Mouse (Mus musculus): ENCODE data around the gene Tlx2. TPM values are rescaled to one million over a fixed set of nuclear protein-coding genes. Genes with fewer than 3 reads are reported as not detected.

Tlx2 gene
- polyA plus RNA-seq (2014; fragmentation: Nextera tagmentation; extraction: Ambion mirVana) = 21.2 and 30.4 TPM in 2 replicates

DNA sequence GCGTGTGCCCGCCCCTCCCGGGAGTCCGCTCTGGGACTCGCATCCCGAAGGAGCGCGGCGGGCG lies at the start of gene Tlx2:
Gene Tlx2, minus strand, starts transcription at position 47 of the 64 bp plus-strand sequence.
- H3K4me3 ChIP-seq (ENCODE audit: low read depth, low read length) = peak within 1 kb of the TSS; percentile 28
- no peaks in the 10 kb centered on the region for H3K9me3 ChIP-seq (ENCODE audit: control insufficient read depth, low read length)
- H3K27me3 ChIP-seq (ENCODE audit: control insufficient read depth, insufficient read depth, low read length) = peaks cover 90% of the 10 kb centered on the region
- no peak for ATAC-seq (ENCODE audit: insufficient read depth, low FRiP score, low TSS enrichment)
- H3K9ac ChIP-seq (ENCODE audit: low read length) = peak within 1 kb of the TSS; percentile 26
- H3K36me3 ChIP-seq (ENCODE audit: control insufficient read depth, insufficient read depth, low read length) = no peaks in the 10 kb centered on the region
- H3K27ac ChIP-seq (ENCODE audit: low read depth, low read length) = no peak within 1 kb of the TSS; the same call in 1 of the 2 replicates
- H3K4me1 ChIP-seq (ENCODE audit: control insufficient read depth, insufficient read depth, low read length) = peaks cover 7% of the 10 kb centered on the region; the same call in 1 of the 2 replicates
- peak within 1 kb of the TSS; percentile 27 for H3K4me2 ChIP-seq (ENCODE audit: low read depth)
- WGBS = 0% methylated on average over 10 of the region's 10 CpGs
- no peak for DNase-seq (ENCODE audit: low spot score)

- H3K36me3 ChIP-seq (ENCODE audit: control insufficient read depth, insufficient read depth, low read length) = peaks cover 9% of the 10 kb centered on the region
- no peaks in the 10 kb centered on the region for H3K9me3 ChIP-seq (ENCODE audit: control insufficient read depth, low read length)
- 91% methylated on average over 7 of the region's 7 CpGs for WGBS
- H3K4me3 ChIP-seq (ENCODE audit: low read depth, low read length) = peak overlapping the region; percentile 81; the same call in 1 of the 2 replicates
- ATAC-seq (ENCODE audit: insufficient read depth, low FRiP score, low TSS enrichment) = no peak
- peak overlapping the region; percentile 77 for H3K4me2 ChIP-seq (ENCODE audit: low read depth)
- no peaks in the 10 kb centered on the region for H3K27me3 ChIP-seq (ENCODE audit: control insufficient read depth, insufficient read depth, low read length)
- no peak for DNase-seq (ENCODE audit: low spot score)
- peaks cover 39% of the 10 kb centered on the region for H3K4me1 ChIP-seq (ENCODE audit: control insufficient read depth, insufficient read depth, low read length)
- H3K9ac ChIP-seq (ENCODE audit: low read length) = peak overlapping the region; percentile 14; the same call in 1 of the 2 replicates
- H3K27ac ChIP-seq (ENCODE audit: low read depth, low read length) = no peak overlapping the region
These were observed 49.6 kb upstream of the Tlx2 start for GRCm38 (mm10) chr6:83119734-83120051.

- WGBS = 87% methylated on average over 14 of the region's 14 CpGs
- Histone ChIP-seq H3K4me3 (ENCODE audit: low read depth, low read length) (no peak overlapping the region), H3K9me3 (ENCODE audit: control insufficient read depth, low read length) (no peaks in the 10 kb centered on the region), H3K4me2 (ENCODE audit: low read depth) (peak overlapping the region; percentile 77; the same call in 1 of the 2 replicates), H3K36me3 (ENCODE audit: control insufficient read depth, insufficient read depth, low read length) (peaks cover 9% of the 10 kb centered on the region), H3K9ac (ENCODE audit: low read length) (peak overlapping the region; percentile 14; the same call in 1 of the 2 replicates), H3K4me1 (ENCODE audit: control insufficient read depth, insufficient read depth, low read length) (peaks cover 33% of the 10 kb centered on the region), H3K27me3 (ENCODE audit: control insufficient read depth, insufficient read depth, low read length) (no peaks in the 10 kb centered on the region), H3K27ac (ENCODE audit: low read depth, low read length) (no peak overlapping the region)
- DNase-seq (ENCODE audit: low spot score) (no peak), ATAC-seq (ENCODE audit: insufficient read depth, low FRiP score, low TSS enrichment) (no peak)
These were observed 49.0 kb upstream of the Tlx2 start for GRCm38 (mm10) chr6:83118825-83119733.

GRCm38 (mm10) chr6:83118369-83118768 lies 48.3 kb upstream of the Tlx2 start:
- Histone ChIP-seq H3K9ac (ENCODE audit: low read length) (no peak overlapping the region), H3K27ac (ENCODE audit: low read depth, low read length) (no peak overlapping the region), H3K9me3 (ENCODE audit: control insufficient read depth, low read length) (no peaks in the 10 kb centered on the region), H3K27me3 (ENCODE audit: control insufficient read depth, insufficient read depth, low read length) (no peaks in the 10 kb centered on the region), H3K4me1 (ENCODE audit: control insufficient read depth, insufficient read depth, low read length) (peaks cover 30% of the 10 kb centered on the region), H3K4me2 (ENCODE audit: low read depth) (no peak overlapping the region), H3K4me3 (ENCODE audit: low read depth, low read length) (no peak overlapping the region), H3K36me3 (ENCODE audit: control insufficient read depth, insufficient read depth, low read length) (peaks cover 9% of the 10 kb centered on the region)
- DNase-seq (ENCODE audit: low spot score) = no peak
- no peak for ATAC-seq (ENCODE audit: insufficient read depth, low FRiP score, low TSS enrichment)
- WGBS = 88% methylated on average over 11 of the region's 11 CpGs

DNA sequence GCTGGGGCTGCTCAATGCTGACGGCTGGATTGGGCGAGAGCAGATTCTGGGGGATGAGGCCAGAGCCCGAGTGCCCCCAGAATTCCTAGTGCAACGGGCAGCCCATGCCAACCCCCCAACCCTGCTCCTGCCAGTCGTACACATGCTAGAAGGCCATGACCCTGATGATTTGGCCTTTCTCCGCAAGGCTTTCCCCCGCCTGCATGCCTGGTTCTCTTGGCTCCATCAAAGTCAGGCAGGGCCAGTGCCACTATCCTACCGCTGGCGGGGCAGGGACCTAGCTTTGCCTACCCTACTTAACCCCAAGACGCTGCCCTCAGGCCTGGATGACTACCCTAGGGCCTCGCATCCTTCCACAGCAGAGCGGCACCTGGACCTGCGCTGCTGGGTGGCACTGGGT lies 47.5 kb upstream of the Tlx2 start:
- peaks cover 9% of the 10 kb centered on the region for H3K36me3 ChIP-seq (ENCODE audit: control insufficient read depth, insufficient read depth, low read length)
- H3K4me2 ChIP-seq (ENCODE audit: low read depth) = no peak overlapping the region
- H3K27ac ChIP-seq (ENCODE audit: low read depth, low read length) = no peak overlapping the region
- no peak for DNase-seq (ENCODE audit: low spot score)
- peaks cover 25% of the 10 kb centered on the region for H3K4me1 ChIP-seq (ENCODE audit: control insufficient read depth, insufficient read depth, low read length)
- H3K27me3 ChIP-seq (ENCODE audit: control insufficient read depth, insufficient read depth, low read length) = no peaks in the 10 kb centered on the region
- no peaks in the 10 kb centered on the region for H3K9me3 ChIP-seq (ENCODE audit: control insufficient read depth, low read length)
- no peak overlapping the region for H3K4me3 ChIP-seq (ENCODE audit: low read depth, low read length)
- 94% methylated on average over 13 of the region's 13 CpGs for WGBS
- no peak for ATAC-seq (ENCODE audit: insufficient read depth, low FRiP score, low TSS enrichment)
- H3K9ac ChIP-seq (ENCODE audit: low read length) = no peak overlapping the region; the same call in 1 of the 2 replicates

DNA sequence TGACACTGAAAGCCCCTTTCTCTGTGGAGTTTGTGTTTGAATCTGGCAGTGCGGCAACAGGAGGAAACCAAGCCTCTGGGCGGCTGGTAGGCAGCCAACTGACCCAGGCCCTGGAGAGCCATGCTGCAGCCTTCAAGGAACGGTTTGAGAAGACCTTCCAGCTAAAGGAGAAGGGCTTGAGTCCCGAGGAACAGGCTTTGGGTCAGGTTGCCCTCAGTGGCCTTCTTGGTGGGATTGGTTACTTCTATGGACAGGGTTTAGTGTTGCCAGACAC lies 47.0 kb upstream of the Tlx2 start:
- H3K4me1 ChIP-seq (ENCODE audit: control insufficient read depth, insufficient read depth, low read length) = peaks cover 24% of the 10 kb centered on the region
- no peak for DNase-seq (ENCODE audit: low spot score)
- ATAC-seq (ENCODE audit: insufficient read depth, low FRiP score, low TSS enrichment) = no peak
- peaks cover 9% of the 10 kb centered on the region for H3K36me3 ChIP-seq (ENCODE audit: control insufficient read depth, insufficient read depth, low read length)
- H3K27ac ChIP-seq (ENCODE audit: low read depth, low read length) = 0 out of 2 replicates have a peak overlapping the region, but pooled peaks have one; percentile 20
- H3K4me3 ChIP-seq (ENCODE audit: low read depth, low read length) = peak overlapping the region; percentile 8; the same call in 1 of the 2 replicates
- no peak overlapping the region; the same call in 1 of the 2 replicates for H3K9ac ChIP-seq (ENCODE audit: low read length)
- H3K4me2 ChIP-seq (ENCODE audit: low read depth) = no peak overlapping the region
- H3K27me3 ChIP-seq (ENCODE audit: control insufficient read depth, insufficient read depth, low read length) = no peaks in the 10 kb centered on the region
- H3K9me3 ChIP-seq (ENCODE audit: control insufficient read depth, low read length) = no peaks in the 10 kb centered on the region
- 94% methylated on average over 4 of the region's 4 CpGs for WGBS

- Histone ChIP-seq H3K27ac (ENCODE audit: low read depth, low read length) (0 out of 2 replicates have a peak overlapping the region, but pooled peaks have one; percentile 20), H3K36me3 (ENCODE audit: control insufficient read depth, insufficient read depth, low read length) (peaks cover 9% of the 10 kb centered on the region)
These were observed 46.5 kb upstream of the Tlx2 start for GRCm38 (mm10) chr6:83116373-83117164.

DNA sequence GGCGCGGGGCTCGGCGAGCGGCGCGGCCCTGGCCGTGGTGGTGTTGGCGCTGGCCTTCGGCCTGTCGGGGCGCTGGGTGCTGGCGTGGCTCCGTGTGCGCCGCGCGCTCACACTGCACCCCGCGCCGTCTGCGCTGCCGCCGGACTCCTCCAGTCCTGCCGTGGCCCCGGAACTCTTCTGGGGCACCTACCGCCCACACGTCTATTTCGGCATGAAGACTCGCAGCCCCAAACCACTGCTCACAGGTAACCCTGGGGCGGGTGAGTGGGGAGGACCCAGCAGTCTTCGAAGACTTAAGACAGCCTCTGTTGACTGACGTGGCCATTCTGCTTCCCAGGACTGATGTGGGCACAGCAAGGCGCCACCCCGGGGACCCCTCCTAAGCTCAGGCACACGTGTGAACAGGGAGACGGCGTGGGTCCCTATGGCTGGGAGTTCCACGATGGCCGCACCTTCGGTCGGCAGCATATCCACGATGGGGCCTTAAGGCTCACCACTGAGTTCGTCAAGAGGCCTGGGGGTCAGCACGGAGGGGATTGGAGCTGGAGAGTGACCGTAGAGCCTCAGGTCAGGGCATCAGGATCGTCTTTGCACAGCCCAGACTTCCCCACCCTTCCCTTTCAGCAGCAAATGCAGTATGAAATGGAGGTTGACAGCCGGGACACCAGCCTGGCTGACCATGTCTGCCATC lies 45.7 kb upstream of the Tlx2 start:
- DNase-seq (ENCODE audit: low spot score) = no peak
- Histone ChIP-seq H3K4me1 (ENCODE audit: control insufficient read depth, insufficient read depth, low read length) (peaks cover 24% of the 10 kb centered on the region), H3K9me3 (ENCODE audit: control insufficient read depth, low read length) (no peaks in the 10 kb centered on the region), H3K27me3 (ENCODE audit: control insufficient read depth, insufficient read depth, low read length) (no peaks in the 10 kb centered on the region), H3K9ac (ENCODE audit: low read length) (peak overlapping the region; percentile 91), H3K4me3 (ENCODE audit: low read depth, low read length) (peak overlapping the region; percentile 81), H3K27ac (ENCODE audit: low read depth, low read length) (peak overlapping the region; percentile 83), H3K36me3 (ENCODE audit: control insufficient read depth, insufficient read depth, low read length) (peaks cover 9% of the 10 kb centered on the region), H3K4me2 (ENCODE audit: low read depth) (peak overlapping the region; percentile 97)
- WGBS = 2% methylated on average over 43 of the region's 48 CpGs
- peak; percentile 2; the same call in 1 of the 2 replicates for ATAC-seq (ENCODE audit: insufficient read depth, low FRiP score, low TSS enrichment)

More at GRCm38 (mm10) chr6:83116373-83117164, 46.5 kb upstream of the Tlx2 start:
- no peaks in the 10 kb centered on the region for H3K9me3 ChIP-seq (ENCODE audit: control insufficient read depth, low read length)
- H3K9ac ChIP-seq (ENCODE audit: low read length) = peak overlapping the region; percentile 91
- DNase-seq (ENCODE audit: low spot score) (no peak), ATAC-seq (ENCODE audit: insufficient read depth, low FRiP score, low TSS enrichment) (no peak)
- peak overlapping the region; percentile 97 for H3K4me2 ChIP-seq (ENCODE audit: low read depth)
- WGBS = 84% methylated on average over 11 of the region's 11 CpGs
- peak overlapping the region; percentile 81 for H3K4me3 ChIP-seq (ENCODE audit: low read depth, low read length)
- H3K27me3 ChIP-seq (ENCODE audit: control insufficient read depth, insufficient read depth, low read length) = no peaks in the 10 kb centered on the region
- H3K4me1 ChIP-seq (ENCODE audit: control insufficient read depth, insufficient read depth, low read length) = peaks cover 24% of the 10 kb centered on the region

All from neural tube, embryonic 11.5 days (tissue).